Mouse (Mus musculus) ES-CJ7 (cell line): ENCODE results near the gene Tmem50a.
"Not testable (repeated sequence)": the region's sequence is repeated elsewhere in the genome, so short reads cannot be mapped to it uniquely, and the experiment has no call there.

Experiments
- DNase-seq: peaks from one replicate; pipeline ENCODE4 v3.0.0; 2011; ENCODE audit warnings: low read depth, low spot score

Gene Tmem50a

DNA sequence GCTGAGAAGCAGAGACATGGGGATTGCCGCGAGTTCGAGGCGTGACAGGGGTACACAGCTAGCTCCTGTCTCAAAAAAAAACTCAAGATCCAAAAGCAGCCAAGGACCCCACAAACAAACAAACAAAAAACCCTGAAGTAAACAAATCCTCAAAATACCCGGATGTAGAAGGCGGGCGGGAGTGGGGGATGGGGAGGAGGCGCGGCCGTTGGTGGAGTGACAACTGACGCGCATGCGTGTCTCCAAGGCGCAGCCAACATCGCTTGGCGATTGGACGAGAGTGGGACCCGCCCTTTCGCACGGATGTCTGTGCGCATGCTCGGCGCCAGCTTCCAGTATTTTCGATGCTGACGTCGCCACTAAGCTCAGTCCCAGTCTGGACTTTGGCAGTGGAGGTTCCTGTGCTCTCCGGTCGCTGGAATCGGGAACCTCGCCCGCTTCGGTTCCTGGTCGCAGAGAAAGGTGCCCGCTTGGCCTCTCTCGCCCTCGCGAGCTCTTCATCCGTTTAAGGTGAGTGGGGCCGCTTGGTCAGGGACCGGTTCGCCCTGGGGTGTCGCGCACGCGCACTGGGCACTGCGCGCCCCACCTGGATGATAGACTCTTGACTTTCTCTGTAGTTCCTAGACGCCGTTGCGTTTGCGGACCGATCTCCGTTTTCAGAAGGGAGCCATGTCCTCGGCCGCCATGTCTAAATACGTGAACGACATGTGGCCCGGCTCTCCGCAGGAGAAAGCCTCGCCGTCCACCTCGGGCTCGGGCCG is 8.6 kb upstream of the Tmem50a start, which contains the start of gene Rsrp1:
Rsrp1 (plus strand) TSS at position 335 of the 761 bp plus-strand sequence.
- DNase-seq = peak; percentile 99

DNA sequence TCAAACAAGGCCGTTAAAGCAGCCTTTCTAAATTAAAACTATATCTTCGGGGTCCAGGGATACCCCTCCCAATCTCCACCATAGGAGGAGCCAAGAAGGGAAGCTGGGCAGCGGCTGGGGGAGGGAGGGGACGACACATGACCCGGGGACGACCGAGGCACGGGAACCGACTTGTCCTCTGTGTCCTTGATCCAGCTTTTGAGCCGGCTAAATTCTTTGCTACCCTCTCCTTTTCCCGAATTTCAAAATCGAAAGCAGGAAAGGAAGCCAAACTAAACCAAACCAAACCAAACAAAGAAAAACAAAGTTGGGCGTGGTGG is 8.1 kb upstream of the Tmem50a start:
- DNase-seq = peak; percentile 72

DNA sequence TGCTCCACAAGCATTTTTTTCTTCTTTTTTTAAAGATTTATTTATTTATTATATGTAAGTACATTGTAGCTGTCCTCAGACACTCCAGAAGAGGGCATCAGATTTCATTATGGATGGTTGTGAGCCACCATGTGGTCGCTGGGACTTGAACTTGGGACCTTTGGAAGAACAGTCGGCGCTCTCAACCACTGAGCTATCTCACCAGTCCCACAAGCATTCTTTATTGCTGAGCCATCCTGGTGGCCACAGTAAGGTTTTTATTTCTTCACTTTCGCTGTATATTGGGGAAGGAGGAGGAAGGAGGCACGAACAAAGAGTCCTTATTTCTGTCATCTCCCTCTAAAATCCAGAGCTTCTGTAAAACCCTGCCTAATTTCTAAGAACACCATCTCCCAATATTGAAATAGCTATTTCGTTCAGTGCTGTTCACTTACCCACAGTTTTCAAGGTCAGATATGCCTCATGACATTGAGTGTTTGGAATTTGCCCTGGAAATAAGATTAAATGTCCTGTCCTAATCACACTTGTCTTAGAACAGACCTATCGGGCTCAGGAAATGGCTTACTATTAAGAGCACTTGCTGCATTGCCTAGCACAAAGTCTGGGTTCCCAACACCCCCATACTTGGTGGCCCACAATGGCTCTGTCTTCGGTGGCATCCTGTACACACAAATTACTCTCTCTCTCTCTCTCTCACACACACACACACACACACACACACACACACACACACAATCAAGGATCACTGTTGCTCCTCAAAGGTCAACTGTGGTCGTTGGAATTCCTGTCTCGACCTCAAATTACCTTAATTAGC is 7.5 kb upstream of the Tmem50a start:
- no peak for DNase-seq

DNA sequence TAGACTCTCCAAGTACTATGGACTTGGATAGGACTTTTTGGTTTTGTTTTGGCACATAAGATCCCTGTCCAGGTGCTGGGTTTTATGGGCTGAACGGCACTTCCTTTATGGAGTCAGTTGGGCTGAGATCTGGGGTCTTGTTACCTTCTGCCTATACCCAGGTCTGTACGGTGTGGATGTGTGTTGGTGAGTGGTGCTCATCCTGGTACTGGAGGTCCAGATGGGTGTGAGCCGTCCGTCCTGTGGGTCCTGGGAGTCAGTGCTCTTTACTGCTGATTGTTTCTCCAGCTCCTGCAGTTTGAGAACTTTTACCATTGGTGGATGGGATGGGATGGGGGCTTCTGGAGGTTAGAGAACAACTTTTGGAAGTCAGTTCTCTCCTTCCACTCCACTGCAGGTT is 6.9 kb upstream of the Tmem50a start:
- no peak for DNase-seq

DNA sequence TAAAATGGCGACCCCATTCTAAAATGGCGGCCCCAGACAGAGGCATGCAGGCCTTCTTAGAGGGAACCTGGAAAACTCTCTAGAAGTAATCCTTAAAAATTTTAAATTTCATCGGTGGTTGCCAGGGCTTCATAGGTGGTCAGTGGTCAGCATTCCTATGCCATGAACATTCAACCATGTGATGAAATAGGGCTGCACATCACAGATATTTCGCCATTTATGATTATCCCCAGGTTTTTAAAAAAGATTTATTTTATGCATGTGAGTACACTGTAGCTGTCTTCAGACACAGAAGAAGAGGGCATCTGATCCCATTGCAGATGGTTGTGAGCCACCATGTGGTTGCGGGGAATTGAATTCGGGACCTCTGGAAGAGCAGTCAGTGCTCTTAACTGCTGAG is 5.8 kb upstream of the Tmem50a start:
- DNase-seq = no peak

DNA sequence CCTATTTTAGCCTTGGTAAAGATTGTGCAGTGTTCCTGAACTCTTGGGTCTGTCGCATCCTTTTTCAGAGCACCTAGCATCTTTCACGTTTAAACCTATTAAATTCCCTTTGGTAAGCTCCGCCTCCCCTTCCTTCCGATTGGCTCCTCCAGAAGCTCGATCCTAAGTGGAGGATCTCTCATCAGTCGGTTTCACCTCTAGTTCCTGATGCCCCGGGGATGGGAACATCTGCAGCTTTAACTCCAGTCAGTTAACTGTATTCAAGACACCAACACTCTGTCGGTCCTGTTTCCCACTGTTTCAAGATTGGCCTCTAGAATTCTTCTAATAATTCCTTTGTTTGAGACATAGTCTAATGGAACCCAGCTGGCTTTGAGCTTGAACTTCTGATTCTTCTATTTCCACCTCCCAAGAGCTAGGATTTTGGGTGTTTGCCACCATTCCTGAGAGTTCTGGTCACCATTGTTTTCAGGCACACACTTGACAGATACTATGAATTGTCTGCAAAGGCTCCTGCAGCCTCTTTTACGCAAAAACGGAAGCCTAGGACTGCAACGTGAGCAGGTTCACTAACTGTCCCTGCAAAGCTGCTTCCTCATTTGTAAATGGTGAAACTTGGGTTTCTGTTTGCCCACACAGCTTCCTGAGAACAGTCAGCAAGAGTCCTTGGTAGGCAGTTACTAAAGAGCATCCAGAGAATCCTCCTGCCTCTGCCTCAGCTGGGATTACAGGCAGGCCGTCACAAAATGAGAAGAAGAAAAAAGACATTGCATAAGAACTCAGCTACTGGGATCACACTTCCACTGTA is 5.1 kb upstream of the Tmem50a start:
- DNase-seq = peak; percentile 68

DNA sequence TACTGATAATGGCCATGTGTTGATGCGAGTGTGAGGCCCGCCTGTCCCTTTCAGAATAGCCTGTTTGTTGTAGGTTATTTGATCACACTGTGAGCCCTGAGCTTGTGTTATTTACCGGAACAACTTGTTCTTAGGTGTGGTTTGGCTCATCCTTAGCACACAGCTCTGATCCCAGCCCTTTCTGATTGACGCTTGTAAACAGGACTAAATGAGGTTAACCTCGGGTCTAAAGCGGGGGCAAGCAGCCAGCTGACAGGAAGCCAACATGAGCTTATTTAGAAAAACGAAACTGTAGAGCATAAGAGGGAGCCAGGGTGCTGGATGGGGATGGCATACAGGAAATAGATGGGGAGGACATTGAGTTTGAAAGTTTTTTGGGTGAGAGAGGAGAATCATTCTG is 3.6 kb upstream of the Tmem50a start:
- DNase-seq = no peak

DNA sequence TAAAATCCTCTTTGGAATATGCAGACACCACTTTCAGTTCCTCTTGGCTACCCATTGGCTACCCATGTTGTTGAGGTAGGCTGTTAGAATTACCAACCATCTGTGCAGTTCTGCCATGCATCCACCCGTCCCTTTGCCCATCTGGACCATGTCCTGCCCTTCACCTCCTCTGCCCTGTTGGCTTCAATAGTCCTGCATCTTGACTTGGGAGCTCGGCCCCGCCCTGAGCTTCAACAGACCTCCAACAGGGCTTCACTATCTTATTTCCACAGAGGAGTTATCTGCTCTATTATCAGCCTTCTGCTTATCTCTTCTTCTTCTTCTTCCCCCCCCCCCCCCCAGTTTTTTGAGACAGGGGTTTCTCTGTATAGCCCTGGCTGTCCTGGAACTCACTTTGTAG is 2.4 kb upstream of the Tmem50a start:
- DNase-seq = no peak

DNA sequence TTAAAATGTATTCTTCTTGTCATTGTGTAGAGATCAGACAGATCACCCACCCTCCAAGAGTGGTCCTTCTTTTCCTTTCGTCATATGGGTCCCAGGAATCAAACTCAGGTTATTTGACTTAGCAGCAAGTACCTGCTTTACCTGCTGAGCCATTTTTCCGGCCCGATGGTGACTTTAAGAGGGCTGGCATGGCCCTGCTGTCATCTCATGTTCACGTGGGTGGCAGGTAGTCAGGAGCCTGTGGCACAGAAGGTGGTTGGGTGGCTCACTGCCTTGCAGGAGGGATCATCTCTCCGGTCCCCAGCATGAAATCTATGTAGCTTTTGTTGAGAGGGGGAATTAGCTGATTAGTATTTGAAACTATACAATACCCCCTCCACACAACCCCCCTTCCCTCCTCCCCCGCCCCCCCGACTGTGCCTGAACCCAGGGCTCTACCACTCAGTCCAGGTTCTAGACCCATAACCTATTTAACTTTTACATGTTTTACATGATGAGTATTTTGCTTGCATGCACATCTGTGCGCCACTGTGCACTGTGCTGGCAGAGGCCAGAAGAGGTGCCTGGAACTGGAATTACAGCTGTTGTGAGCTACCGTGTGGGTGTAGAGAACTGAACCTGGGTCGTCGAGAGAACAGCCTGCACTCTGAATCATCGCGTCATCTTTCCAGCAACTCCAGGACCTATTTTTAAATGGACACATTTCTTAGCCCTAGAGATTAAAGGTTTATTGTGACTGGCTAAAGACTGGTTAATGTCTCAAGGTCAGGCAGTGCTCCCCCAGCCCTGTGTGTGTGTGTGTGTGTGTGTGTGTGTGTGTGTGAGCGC is 613 bp upstream of the Tmem50a start:
- DNase-seq = no peak

DNA sequence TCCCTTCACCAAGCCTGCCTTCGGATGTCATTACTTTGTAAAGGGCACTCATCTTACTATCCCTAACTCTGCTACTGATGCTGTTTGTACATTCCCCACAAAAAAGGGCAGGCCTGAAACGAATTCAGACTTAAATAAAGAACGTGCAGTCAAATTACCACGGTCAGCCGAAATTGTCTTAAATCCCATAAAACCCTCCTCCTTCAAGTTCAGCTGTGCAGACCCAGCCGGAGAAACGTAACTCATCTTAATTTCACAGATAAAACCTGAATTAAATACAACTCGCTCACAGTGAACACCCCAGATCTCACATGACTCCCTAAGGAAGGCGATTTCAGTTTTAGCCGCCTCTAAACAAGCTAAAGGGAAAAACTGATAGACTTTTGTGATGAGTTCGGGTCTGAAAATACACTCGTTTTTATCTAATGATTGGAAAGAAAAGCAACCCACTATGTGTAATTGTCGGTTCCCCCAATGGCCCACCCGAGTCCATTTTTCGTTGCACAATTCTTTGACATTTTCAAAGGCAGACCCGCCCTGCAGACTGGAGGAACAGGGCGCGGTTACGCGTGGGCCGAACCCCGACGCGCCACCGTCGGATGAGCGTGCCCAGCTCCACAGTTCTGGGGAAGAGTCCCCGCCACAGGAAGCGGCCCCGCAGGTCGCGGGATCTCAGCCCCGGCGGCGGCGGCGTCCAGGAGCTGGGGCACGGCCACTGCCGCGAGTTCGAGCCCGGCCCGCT is 531 bp downstream of the Tmem50a start:
- DNase-seq = no peak

DNA sequence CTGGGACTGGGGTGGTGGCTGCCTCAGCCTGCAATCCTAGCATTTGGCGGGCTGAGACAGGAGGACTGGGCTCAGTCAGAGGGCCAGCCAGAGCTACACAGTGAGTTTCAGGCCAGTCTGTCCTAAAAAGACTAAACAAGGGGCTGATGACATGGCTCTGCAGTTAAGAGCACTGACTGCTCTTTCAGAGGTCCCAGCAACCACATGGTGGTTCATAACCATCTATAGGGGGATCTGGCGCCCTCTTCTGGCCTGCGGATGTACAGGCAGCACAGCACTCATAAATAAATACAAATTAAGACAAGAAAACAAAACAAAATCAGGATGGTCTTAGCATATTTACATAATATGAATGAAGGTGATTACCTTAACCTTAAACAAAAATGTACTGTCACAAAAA is 1.4 kb downstream of the Tmem50a start:
- DNase-seq = peak; percentile 84

DNA sequence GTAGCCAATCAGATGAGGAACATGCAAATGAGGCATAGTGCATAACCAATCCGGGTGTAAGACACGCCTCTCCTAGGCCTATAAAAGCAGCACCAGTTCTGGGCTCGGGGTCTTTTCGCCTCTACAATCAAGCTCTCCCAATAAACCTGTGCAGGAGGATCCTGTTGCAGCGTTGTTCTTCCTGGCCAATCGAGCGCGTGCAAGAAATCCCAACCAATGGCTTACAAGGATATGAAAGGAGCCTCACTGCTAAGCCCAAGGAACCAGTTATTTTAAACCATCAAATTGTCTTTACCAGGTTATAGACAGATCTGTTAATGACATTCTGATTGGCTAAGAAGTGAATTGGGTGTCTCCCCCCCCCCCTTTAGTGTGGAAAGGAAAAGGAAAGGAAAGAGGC is 3.4 kb downstream of the Tmem50a start:
- DNase-seq = not testable (repeated sequence)

DNA sequence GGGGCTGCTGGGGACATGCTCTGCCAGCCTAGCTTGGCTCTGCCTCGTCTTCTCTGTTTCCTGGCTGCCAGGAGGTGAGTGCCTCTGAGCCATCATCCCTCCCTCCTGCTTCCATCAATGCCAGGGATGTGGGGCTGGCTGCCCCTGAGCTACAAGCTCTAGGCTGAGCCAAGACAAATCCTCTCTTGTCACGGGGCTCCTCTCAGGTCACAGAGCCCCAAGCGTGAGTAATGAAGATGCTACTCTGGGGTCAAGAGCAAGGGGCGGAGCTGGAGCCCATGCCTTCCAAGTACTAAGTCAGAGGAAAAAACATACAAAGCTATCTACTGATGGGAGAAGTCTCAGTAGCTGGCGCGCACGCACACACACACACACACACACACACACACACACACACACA is 11.8 kb downstream of the Tmem50a start:
- DNase-seq = no peak

DNA sequence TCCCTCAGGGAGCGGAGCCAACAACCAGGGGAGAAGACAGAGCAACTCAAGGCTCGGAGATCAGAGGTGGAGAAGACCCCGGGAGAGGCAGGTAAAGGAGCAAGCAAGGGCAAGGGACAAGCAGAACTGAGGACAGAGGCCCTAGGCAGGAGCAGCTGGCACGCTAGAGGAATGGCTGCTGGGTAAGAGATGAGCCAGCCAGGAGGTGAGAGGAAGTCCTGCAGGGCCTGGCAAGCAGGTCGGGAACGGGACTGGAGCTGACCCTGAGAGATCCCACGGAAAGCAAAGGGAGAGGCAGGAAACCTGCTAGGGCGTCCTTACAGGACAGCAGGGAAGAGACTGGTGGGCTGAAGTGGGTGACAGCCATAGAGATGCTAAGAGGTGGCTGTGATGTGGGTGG is 13.7 kb downstream of the Tmem50a start:
- no peak for DNase-seq

DNA sequence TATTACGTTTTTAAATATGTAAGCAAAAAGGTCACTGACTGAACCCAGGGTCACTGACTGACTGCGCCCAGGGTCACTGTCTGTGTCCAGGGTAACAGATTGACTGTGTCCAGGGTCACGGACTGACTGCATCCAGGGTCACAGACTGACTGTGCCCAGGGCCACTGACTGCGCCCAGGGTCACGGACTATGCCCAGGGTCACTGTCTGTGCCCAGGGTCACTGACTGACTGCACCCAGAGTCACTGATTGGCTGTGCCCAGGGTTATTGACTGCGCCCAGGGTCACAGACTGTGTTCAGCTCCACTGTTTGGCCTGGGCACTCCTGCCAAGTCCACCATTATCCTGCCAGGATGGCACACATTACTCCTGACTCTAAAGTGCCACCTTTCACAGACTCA is 17.6 kb downstream of the Tmem50a start:
- no peak for DNase-seq

DNA sequence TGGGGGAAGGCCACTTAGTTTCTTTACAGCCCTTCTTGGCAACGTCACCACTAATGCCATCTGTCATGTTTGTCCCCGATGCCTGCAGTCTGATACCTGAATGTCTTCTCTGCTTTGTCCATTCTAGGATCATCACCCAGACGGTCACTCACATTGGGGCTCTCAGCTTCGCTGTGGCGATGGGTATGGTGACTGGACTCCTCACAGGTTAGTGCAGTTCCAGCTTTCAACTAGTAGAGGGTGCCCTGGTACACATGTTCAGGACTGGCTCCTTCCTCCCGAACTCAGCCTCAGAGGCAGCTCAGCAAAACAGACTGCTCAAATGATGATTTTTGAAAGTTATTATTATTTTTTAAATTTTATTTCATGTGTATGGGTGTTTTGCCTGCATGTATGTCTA is 22.7 kb downstream of the Tmem50a start:
- DNase-seq = no peak

DNA sequence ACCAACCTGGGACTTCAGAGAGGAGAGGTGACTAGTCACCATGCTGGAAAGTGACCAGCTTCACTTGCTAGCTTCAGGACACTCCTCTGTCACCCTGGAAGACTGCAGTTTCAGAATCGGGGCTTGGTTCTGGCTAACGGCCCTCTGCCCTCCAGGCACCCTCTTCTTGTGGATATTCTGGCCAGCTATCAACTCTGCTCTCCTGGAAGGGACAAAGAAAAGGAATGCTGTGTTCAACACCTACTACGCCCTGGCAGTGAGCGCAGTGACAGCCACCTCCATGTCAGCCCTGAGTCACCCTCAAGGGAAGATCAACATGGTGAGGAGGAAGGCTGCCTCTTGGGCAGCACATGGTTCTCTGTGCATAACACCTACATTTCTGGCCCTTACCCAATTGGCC is 30.5 kb downstream of the Tmem50a start:
- DNase-seq = no peak

DNA sequence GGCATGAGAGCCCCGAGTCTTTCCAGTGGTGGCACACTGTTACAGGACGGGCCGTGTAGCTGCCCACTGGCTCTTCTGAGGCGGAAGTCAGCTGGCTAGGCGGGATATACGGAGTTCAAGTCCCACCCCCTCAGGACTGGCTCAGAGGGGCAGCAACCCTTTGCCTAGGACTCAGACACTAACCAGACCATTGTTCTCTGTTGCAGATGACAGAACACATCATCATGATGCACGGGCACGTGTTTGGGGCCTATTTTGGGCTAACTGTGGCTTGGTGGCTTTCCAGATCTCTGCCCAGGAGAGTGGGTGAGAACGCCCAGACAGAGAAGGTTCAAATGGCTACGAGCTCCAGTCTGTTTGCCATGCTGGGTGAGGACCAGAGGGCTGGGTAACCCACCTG is 31.0 kb downstream of the Tmem50a start:
- no peak for DNase-seq

DNA sequence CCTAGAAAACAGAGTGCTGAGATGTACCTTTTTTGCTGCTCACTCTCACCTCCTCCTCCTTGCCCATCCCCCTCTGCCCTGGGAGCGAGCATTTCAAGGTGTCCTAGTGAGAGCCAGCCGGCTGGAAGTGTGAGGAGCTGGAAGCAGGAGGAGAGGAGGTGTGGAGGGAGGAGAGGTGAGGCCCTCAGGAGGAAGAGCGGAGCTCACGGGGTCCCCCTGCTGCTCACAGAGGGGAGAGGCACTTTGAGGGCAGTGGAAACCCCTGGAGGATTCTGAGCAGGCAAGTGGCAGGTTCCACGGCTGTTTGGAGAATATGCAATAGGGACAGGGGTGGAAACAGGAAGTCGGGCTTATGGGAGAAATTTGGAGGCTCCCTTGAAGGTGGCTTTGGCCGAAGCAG is 31.6 kb downstream of the Tmem50a start:
- DNase-seq = peak; percentile 85

DNA sequence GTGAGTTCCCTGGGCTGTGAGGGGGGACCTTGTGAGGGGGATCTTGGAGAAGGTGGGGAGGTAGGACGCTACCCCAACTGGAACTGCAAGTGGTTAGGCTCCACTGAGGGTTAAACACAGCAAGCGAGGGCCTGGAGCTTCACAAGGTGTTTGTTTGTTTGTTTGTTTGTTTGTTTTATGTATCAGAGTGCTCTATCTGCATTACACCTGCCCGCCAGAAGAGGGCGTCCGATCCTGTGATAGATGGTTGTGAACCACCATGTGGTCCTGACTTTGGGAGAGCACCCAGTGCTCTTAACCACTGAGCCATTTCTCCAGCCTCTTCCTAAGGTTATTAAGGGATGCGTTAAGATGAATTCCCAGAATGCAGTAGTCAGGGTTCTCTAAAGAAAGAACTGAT is 34.8 kb downstream of the Tmem50a start:
- peak; percentile 71 for DNase-seq
